15 mouse cellular contexts compared by ENCODE assay signal in the genomic region with DNA sequence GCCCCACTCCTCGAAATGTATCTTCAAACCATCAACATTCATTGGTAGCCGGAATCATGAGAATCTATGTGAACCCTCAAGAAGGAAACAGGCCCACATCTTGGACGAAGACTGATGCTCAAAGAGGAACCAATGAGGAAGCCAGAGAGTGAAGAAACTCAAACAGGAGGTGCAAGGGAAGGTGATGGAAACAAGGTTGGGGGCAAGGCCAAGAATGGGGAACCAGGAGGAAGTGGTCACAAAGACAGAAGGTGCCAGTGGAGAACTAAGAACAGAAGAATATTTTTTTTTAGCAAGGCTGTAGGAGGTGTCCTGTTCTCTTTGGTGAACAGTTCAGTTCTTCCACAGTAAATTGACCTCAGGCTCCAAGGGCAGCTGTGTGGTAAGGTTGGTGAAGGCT. TPM values are rescaled to one million over a fixed set of nuclear protein-coding genes. Genes with fewer than 3 reads are reported as not detected.
"Had no signal": no experiment of that assay in that cellular context is flagged by ENCODE, and none has a peak within 500 bp of the region (broad histone marks: within the 10 kb centered on the region; RNA-seq: fewer than 3 reads in every experiment).

No protein-coding gene starts in this region.

- H3K9ac ChIP-seq: limb, embryonic 13.5 days; liver, embryonic 14.5 days; midbrain, embryonic 15.5 days; neural tube, embryonic 13.5 days had no signal

- H3K36me3 ChIP-seq: limb, embryonic 13.5 days; midbrain, embryonic 15.5 days; neural tube, embryonic 13.5 days had no signal

- H3K27me3 ChIP-seq: limb, embryonic 13.5 days; megakaryocyte, embryonic 14.5 days; midbrain, embryonic 15.5 days; neural tube, embryonic 13.5 days had no signal

- DNase-seq: kidney, postnatal 10 days; kidney, postnatal 4 days; left cerebral cortex, postnatal 4 days; lung, adult 2 months; lung, postnatal 36 days; right cerebral cortex, adult 18-20 months had no signal

- H3K4me1 ChIP-seq: limb, embryonic 13.5 days; midbrain, embryonic 15.5 days; neural tube, embryonic 13.5 days had no signal

- H3K4me3 ChIP-seq: layer of hippocampus, adult 2 months; limb, embryonic 13.5 days; megakaryocyte, embryonic 14.5 days; midbrain, embryonic 15.5 days; neural tube, embryonic 13.5 days had no signal

- ATAC-seq: lung, postnatal 0 days; midbrain, embryonic 15.5 days had no signal

- H3K27ac ChIP-seq: layer of hippocampus, adult 2 months; limb, embryonic 13.5 days; liver, embryonic 14.5 days; midbrain, embryonic 15.5 days; neural tube, embryonic 13.5 days; stomach, postnatal 0 days had no signal

RNA-seq across cellular contexts. Expression of a gene that starts 38.0 kb away (rescaled TPM):
- polyA plus RNA-seq: liver, adult 2 months; neural tube, embryonic 13.5 days had no signal
